Mouse (Mus musculus): ENCODE results near the gene Eif1.

DNA sequence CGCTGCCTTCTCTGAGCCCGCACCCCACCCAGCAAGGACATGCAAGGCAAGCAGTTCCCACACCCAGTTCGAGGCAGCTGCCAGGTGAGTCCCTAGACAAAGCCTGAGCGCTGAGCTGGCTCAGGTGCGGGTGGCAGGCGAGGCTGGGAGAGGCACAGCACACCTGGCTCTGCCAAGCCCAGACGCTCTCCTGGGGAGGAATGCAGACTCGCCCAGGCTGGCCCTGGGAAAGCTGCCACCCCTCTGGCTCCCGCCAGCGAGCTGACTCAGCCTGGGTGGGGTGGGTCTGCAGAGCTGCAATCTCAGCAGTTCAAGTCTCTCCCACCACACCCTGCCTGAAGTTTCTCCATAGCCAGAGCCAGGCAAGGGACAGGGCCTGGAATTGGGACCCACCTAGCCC lies 32.7 kb upstream of the Eif1 start:
- TF ChIP-seq CTCF (IDR thresholded peaks at IDR 0.05; ENCODE audit: low read depth): no peak
- TF ChIP-seq EP300 (IDR thresholded peaks at IDR 0.05; ENCODE audit: low read depth): no peak

Measured in heart, postnatal 0 days (tissue).